In genomic region chr19:24054904-24055303, GRCm38 (mm10) we compare ENCODE assay signal across 9 mouse cellular contexts. TPM values are rescaled to one million over a fixed set of nuclear protein-coding genes. Genes with fewer than 3 reads are reported as not detected.
DNase-seq lines count a peak whose midpoint lies in the region; ATAC-seq and TF ChIP-seq lines count a peak whose summit lies in the region.
"Had no signal": no experiment of that assay in that cellular context is flagged by ENCODE, and none has a peak within 500 bp of the region (broad histone marks: within the 10 kb centered on the region; RNA-seq: fewer than 3 reads in every experiment).

No protein-coding gene starts in this region.

- ATAC-seq in intestine, postnatal 0 days = 0 out of 2 replicates have a peak, but pooled peaks have one; percentile 9
- ATAC-seq in hindbrain, embryonic 16.5 days = no peak

- peak overlapping the region; percentile 57; the same call in 1 of the 2 replicates for H3K27ac ChIP-seq in intestine, postnatal 0 days (ENCODE audit: low read depth, low read length)
- no peak overlapping the region for H3K27ac ChIP-seq in hindbrain, embryonic 16.5 days (ENCODE audit: low read depth, low read length)
- H3K27ac ChIP-seq: layer of hippocampus, adult 2 months had no signal

- WGBS in intestine, postnatal 0 days = 19% methylated on average over 2 of the region's 2 CpGs
- 60% methylated on average over 2 of the region's 2 CpGs for WGBS in hindbrain, embryonic 16.5 days

- no peak for TF ChIP-seq CTCF in intestine, postnatal 0 days (IDR thresholded peaks at IDR 0.05; ENCODE audit: low read depth)

- no peaks in the 10 kb centered on the region; the same call in 1 of the 2 replicates for H3K4me1 ChIP-seq in intestine, postnatal 0 days (replicated peaks; ENCODE audit: control insufficient read depth, insufficient read depth, low read length)
- H3K4me1 ChIP-seq in hindbrain, embryonic 16.5 days (ENCODE audit: control insufficient read depth, insufficient read depth, low read depth, low read length) = no peaks in the 10 kb centered on the region

- no peaks in the 10 kb centered on the region for H3K9me3 ChIP-seq in intestine, postnatal 0 days (ENCODE audit: control insufficient read depth)
- no peaks in the 10 kb centered on the region for H3K9me3 ChIP-seq in hindbrain, embryonic 16.5 days (ENCODE audit: control insufficient read depth, low read length)

- H3K4me2 ChIP-seq in intestine, postnatal 0 days (replicated peaks; ENCODE audit: low read depth) = peak overlapping the region; percentile 43; the same call in 1 of the 2 replicates
- H3K4me2 ChIP-seq in hindbrain, embryonic 16.5 days (ENCODE audit: low read length) = no peak overlapping the region

- H3K36me3 ChIP-seq in intestine, postnatal 0 days (ENCODE audit: control insufficient read depth, insufficient read depth) = no peaks in the 10 kb centered on the region
- H3K36me3 ChIP-seq in hindbrain, embryonic 16.5 days (ENCODE audit: control insufficient read depth, insufficient read depth, low read length) = no peaks in the 10 kb centered on the region

- peak; percentile 26 for DNase-seq in cerebellum, adult 9-10 months
- DNase-seq in cerebellum, postnatal 36 days = no peak
- DNase-seq in ovary, postnatal 14 days (ENCODE audit: low spot score) = peak; percentile 31
- no peak for DNase-seq in ovary, postnatal 36 days (ENCODE audit: low spot score)
- DNase-seq in gastrocnemius, postnatal 14 days = no peak
- DNase-seq in thymus, postnatal 14 days = no peak

- no peak overlapping the region for H3K9ac ChIP-seq in intestine, postnatal 0 days (ENCODE audit: low read depth, low read length)
- no peak overlapping the region for H3K9ac ChIP-seq in hindbrain, embryonic 16.5 days (ENCODE audit: low read depth, low read length)

- intact Hi-C loops in gastrocnemius, postnatal 14 days (cut with DNase I; ENCODE audit: low total_unique reads) = no loop called here

- no peaks in the 10 kb centered on the region for H3K27me3 ChIP-seq in intestine, postnatal 0 days (replicated peaks; ENCODE audit: control insufficient read depth, insufficient read depth, low read length)
- H3K27me3 ChIP-seq in hindbrain, embryonic 16.5 days (replicated peaks; ENCODE audit: control insufficient read depth, insufficient read depth, low read length) = no peaks in the 10 kb centered on the region

- H3K4me3 ChIP-seq in intestine, postnatal 0 days (ENCODE audit: low read depth, low read length) = no peak overlapping the region
- H3K4me3 ChIP-seq in hindbrain, embryonic 16.5 days (ENCODE audit: low read length) = no peak overlapping the region
- H3K4me3 ChIP-seq: layer of hippocampus, adult 2 months had no signal

RNA-seq across cellular contexts. Expression of gene Fam189a2, which starts 24.1 kb away (rescaled TPM):
- polyA plus RNA-seq in intestine, postnatal 0 days (2015; fragmentation: Nextera tagmentation; extraction: Ambion mirVana) = 2.9 and 3.0 TPM in 2 replicates
- 1.4 and 2.7 TPM in 2 replicates for polyA plus RNA-seq in hindbrain, embryonic 16.5 days (2015; fragmentation: Nextera tagmentation; extraction: Ambion mirVana)
- 10 to 100 TPM; 22.3 to 25.9 TPM for total RNA-seq in gastrocnemius, postnatal 14 days (2021)

Comparison
In these comparisons a context has a peak if more than half of its experiments do, and no peak if none do; other contexts are left out.
1. DNase-seq: peak in cerebellum, adult 9-10 months (single experiment) and ovary, postnatal 14 days (single experiment); none in cerebellum, postnatal 36 days (0 of 2), ovary, postnatal 36 days (single experiment), gastrocnemius, postnatal 14 days (single experiment) and thymus, postnatal 14 days (single experiment).